Mouse (Mus musculus) ovary, adult 18-20 months (tissue): ENCODE results near the gene S100a8.

Experiments
- DNase-seq: peaks from one replicate; pipeline ENCODE4 v3.0.0; 2022; ENCODE audit warnings: low spot score, mixed read lengths

The S100a8 gene

DNA sequence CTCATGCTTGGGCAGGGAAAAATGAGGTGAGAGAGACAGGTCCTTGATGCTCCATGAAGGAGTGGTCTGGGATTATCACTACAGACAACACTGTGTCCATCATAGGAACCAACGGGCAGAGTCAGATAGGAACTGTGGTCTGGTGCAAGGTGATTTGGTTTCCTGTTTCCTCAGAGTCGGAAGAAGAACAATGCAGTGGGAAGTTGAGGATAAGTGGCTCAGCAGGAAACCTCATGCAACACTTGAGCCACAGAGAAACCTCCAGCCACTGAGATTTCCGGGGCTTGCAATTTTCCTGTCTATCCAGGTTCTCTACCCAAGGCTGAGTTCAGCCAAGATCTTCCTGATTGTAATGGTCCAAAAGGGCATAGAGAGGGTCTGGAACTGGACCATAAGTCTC, 9.9 kb downstream of the S100a8 start:
- no peak for DNase-seq

DNA sequence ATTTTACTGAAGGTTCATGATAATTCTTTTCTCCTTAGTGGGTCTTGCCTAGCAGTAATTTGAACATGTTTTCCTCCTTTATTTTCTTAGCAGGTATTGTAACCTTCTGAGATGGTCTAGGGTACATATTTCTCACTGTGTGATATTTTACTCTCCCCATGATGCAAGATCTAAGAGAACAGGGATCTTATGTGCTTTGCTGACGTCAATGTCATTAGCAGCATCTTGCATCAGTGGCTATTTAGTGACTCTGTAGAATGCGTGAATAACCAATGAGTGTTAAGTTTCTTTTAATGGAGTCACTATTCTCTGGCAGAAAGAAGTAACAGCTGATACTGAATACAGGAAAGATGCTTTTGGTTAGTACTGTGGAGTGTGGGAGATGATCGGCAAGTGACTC, 15.2 kb downstream of the S100a8 start:
- DNase-seq, result no peak

DNA sequence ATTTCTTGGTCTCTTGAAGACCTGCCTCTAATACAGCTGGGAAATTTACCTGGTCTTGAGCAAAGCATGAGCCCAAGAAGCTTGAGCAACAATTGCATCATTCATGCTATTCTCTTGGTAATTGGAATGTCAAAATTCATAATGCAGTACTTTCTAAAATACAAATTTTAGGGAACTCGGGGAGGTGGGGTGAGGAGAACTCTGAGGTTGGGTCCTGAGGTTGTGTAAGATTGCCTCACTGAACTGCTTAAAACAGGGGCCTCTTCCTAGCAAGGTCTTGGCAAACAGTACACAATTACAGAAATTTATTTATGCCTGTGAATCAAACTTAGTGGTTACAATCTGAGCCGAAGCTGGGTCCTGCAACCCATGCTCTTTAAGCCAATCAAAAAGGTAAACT, 18.1 kb downstream of the S100a8 start:
- no peak for DNase-seq

DNA sequence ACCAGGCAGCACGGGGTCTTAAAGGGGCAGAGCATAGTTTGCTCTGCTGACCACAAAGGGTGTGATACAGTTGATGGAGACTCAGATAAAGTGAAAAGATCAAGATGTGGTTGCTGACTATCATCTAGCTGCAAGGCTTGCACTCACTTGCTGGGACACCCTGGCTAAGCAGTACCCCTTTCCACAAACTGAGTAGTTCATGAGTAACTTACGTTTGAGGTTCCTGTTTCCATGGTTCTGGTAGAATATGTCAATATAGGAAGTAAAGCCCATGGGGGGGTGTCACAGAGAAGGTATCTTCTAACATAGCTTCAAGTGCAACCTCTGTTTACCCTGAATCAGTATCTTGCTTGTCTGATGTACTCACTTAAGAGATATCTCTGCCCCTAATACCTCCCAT, 24.7 kb downstream of the S100a8 start:
- DNase-seq, result no peak

DNA sequence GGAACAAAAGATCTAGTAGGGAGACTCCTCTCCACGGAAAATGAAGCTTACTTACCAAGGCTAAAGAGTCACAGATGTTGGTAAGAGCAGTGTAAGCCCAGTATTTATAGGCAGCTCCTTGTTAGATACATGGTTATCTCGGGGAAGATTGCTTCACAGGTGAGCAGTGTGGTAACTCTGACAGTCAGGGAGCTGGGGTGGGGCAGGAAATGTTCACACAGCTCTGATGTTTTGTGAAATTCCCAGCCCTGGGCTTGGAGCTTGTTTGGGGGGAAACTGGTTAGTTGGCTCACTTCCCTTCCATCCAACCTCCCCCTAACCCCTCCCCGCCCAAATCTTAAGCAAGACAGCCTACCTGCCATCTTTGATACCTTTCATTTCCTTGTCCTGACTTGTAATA, 26.8 kb downstream of the S100a8 start, which contains the start of gene S100a9:
Gene S100a9, minus strand, starts transcription at position 109 of the 400 bp plus-strand sequence.
- no peak for DNase-seq

DNA sequence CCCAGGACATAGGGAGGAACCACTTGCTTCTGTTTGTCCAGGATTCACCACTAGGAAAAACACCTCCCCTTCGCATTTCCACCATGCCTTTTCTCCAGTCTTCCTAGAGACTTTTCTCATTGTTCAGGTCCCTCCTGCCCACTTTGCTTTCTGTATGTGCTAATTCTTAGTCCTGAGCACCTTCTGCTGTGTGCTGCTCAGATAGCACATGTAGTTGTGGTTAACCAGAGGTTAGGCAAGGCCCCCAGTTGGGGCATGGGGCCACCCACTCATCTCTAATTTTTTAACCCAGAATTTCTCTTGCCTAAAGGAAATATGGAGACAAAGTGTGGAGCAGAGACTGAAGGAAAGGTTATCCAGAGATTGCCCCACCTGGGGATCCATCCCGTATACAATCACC, 33.5 kb downstream of the S100a8 start:
- DNase-seq, result no peak

DNA sequence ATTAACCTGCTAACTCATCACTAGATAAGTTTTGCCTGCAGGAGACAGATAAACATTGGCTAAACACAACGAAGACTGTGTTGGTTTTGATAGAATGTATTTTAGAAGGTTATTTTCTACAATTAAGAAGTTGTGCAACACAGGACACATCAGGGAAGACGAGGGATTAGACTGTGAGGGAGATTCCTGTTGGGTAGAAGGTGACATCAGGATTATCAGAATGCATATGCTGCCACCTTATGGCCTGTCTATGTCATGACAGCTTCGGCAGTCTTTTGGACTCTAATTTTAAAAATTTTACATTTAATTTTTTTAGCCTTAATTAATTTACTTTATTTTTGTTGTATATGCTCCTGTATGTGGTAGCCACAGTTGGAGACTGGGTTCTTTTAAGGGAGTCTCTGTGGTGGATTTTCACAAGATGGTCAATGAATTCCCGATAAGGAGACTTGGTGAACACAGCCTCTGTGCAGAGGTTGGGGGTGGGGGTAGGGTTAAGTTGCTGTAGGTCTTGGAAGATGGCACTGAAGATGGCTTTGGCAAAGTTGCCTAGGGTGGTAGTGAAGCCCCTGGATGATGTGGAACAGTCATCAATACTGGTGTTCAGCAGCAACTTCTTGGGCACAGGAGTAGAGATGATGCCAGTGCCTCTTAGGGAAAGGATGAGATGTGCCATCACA, 39.9 kb downstream of the S100a8 start:
- no peak for DNase-seq

DNA sequence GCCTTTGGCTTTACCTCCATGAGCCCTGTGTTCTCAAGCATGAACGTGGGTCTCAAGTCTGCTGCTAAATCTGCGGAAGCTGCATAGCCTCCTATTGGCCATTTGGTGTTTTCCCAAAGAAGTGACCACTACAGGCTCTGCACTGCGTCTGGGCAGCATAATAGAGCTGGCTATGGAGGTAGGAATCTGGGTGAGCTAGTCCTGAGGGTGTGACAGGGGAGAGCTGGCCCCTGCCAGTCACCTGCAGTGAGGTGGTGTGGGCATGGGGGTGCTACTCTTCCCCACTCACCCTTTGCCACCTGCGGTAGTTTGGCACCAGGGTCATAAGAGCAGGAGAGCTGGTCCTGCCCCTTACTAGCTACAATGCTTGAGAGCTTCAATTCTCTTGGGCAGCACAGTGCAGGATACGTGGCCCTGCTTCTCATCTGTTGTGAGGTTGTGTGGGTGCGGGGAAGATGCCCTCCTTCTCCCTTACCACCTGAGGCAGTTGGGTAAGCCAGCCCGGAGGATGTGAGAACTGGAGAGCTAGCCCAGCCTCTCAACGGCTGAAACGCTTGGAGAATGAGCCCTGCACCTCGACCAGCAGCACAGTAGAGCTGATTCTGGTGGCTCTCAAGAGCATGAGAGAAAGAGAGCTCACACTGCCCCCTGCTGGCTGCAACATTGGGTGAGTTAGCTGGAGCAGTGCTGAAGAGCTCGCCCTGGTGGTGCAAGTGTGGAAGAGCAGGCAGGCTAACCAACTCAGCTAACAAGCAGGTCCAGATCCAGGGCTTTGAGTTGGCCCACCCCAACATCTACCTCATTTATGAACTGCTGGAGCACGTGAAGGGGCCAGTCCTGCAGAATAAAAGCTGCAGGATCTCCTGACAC, 41.0 kb downstream of the S100a8 start:
- peak; percentile 46 for DNase-seq
